Mouse (Mus musculus) neutrophil, adult 65 days (primary cell): ENCODE results near the gene Pawr. TPM values are rescaled to one million over a fixed set of nuclear protein-coding genes. Genes with fewer than 3 reads are reported as not detected.

Source experiments
- total RNA-seq: library from RNA; stranded (reverse); gene quantifications from 2 replicates; pipeline ENCODE4 v1.2.4, GENCODE M21; 2023

The Pawr gene
- not detected in 2 replicates for total RNA-seq

GRCm38 (mm10) chr10:108331784-108332561, at the start of gene Pawr:
Gene Pawr, plus strand, starts transcription at chr10:108332121.

Other genes with a start within 250 kb of the Pawr start
- gene Ppp1r12a, start 169.9 kb upstream of the Pawr start, total RNA-seq, result 248 and 316 TPM in 2 replicates